Mouse (Mus musculus) liver, adult 2 months (tissue): ENCODE measurements around the gene Ntf5. TPM values are rescaled to one million over a fixed set of nuclear protein-coding genes. Genes with fewer than 3 reads are reported as not detected.
A peak's percentile ranks its signal among the peaks of the same experiment; 100 is the strongest.
"Not testable (repeated sequence)": the region's sequence is repeated elsewhere in the genome, so short reads cannot be mapped to it uniquely, and the experiment has no call there.

ENCODE experiments used
- DNase-seq: peaks from one replicate; pipeline ENCODE4 v3.0.0-alpha.2; 2011; ENCODE audit warnings: low read depth, low spot score; ENCODE audit errors: extremely low read depth
- H3K27ac ChIP-seq: fragments of 200-500 bp; replicated peaks from 2 replicates; pipeline ENCODE4 v1.5.1; 2012; ENCODE audit warnings: low read depth, mild to moderate bottlenecking, control low read depth, inconsistent platforms, low read length; ENCODE audit not compliant: insufficient read depth
- H3K27me3 ChIP-seq: fragments of 200-500 bp; 2 replicates; pipeline ENCODE4 v1.6.1; 2012; ENCODE audit warnings: mild to moderate bottlenecking, moderate library complexity, low read length, inconsistent platforms; ENCODE audit not compliant: control insufficient read depth, insufficient read depth
- H3K36me3 ChIP-seq: fragments of 200-500 bp; 2 replicates; pipeline ENCODE4 v1.6.1; 2012; ENCODE audit warnings: low read length, inconsistent platforms; ENCODE audit not compliant: control insufficient read depth, insufficient read depth
- H3K4me1 ChIP-seq: fragments of 200-500 bp; 2 replicates; pipeline ENCODE4 v1.6.1; 2011; ENCODE audit warnings: low read length; ENCODE audit not compliant: control insufficient read depth, insufficient read depth
- H3K4me3 ChIP-seq: fragments of 200-500 bp; 2 replicates; pipeline ENCODE4 v1.5.1; 2011; ENCODE audit warnings: low read depth, mild to moderate bottlenecking, control low read depth, low read length, moderate library complexity; ENCODE audit not compliant: insufficient read depth
- H3K79me2 ChIP-seq: fragments of 200-500 bp; 2 replicates; pipeline ENCODE4 v1.6.1; 2012; ENCODE audit warnings: inconsistent platforms, mild to moderate bottlenecking, low read length, moderate library complexity; ENCODE audit not compliant: control insufficient read depth, insufficient read depth
- H3K9ac ChIP-seq: fragments of 200-500 bp; 2 replicates; pipeline ENCODE4 v1.6.1; 2012; ENCODE audit warnings: low read depth, mild to moderate bottlenecking, control low read depth, inconsistent platforms, low read length
- CTCF ChIP-seq: fragments of 200-500 bp; IDR thresholded peaks from 2 replicates; pipeline ENCODE4 v1.5.1; 2011; ENCODE audit warnings: low read depth, low read length, control low read depth
- POLR2A ChIP-seq: fragments of 200-500 bp; IDR thresholded peaks from 2 replicates; pipeline ENCODE4 v1.6.1; 2011; ENCODE audit warnings: low read length, control low read depth; ENCODE audit not compliant: insufficient read depth; ENCODE audit errors: extremely low read depth
- WGBS: fragments of 180-500 bp; shearing (Covaris S2); methylation state at CpG from one replicate; pipeline ENCODE4 v1.1.7; 2018; 5-methylcytosine and 5-hydroxymethylcytosine counted together
- polyA plus RNA-seq: library from polyadenylated mRNA; depleted of rRNA; stranded (reverse); fragments of >200 nt; gene quantifications from 2 replicates; pipeline ENCODE4 v1.2.3, GENCODE M21; 2012
- total RNA-seq: library from RNA; depleted of rRNA; stranded (reverse); fragments of >200 nt; gene quantifications from 2 replicates; pipeline ENCODE4 v1.2.3, GENCODE M21; 2014

Gene Ntf5
- total and polyA plus RNA-seq, 2 experiments, result not detected

DNA sequence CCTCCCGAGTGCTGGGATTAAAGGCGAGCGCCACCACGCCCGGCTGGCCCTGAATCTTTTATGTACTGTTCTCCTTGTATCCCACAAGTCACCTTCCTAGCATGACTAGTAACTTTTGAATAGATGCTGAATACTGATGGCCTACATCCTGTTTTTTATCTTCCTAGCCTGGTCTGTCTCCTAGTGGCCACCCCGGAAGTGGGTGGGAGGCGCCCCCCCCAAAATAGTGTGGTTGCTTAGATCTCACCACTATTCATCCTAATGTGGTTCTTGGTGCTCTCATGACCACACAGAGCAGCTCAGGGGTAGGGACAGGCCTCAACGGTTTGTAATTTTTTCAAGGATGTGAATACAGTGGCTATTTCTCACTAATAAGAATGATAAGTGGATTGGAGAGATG is 38.9 kb upstream of the Ntf5 start:
- DNase-seq, result no peak
- no peak for TF ChIP-seq POLR2A
- TF ChIP-seq CTCF, result no peak
- H3K4me3 ChIP-seq, result no peak overlapping the region
- no peaks in the 10 kb centered on the region for H3K27me3 ChIP-seq
- H3K27ac ChIP-seq, result no peak overlapping the region
- no peaks in the 10 kb centered on the region; the same call in 1 of the 2 replicates for H3K79me2 ChIP-seq
- H3K36me3 ChIP-seq, result peaks cover 25% of the 10 kb centered on the region; the same call in 1 of the 2 replicates
- H3K9ac ChIP-seq, result no peak overlapping the region
- 89% methylated on average over 8 of the region's 8 CpGs for WGBS
- no peaks in the 10 kb centered on the region for H3K4me1 ChIP-seq

DNA sequence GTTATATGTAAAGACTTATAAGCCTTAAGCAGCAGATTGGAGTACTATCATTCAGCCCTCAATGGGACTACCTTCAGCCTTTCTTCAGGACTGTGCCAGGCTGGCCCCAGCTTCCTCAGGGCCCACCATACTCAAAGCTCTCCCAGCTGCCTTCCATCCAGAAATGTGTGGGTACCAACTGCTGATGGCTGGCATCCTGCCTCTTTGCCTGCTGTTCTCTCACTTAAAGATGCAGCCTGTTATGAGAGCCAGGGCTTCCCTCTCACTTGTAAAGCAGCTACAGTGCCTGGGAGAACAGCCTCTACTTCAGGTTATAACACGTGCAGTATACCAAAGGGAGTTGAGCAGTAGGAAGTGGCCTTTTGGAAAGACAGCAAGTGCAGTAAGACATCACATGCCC is 37.4 kb upstream of the Ntf5 start:
- Histone ChIP-seq H3K4me1 (no peaks in the 10 kb centered on the region), H3K27ac (no peak overlapping the region), H3K36me3 (peaks cover 31% of the 10 kb centered on the region; the same call in 1 of the 2 replicates), H3K79me2 (no peaks in the 10 kb centered on the region; the same call in 1 of the 2 replicates), H3K4me3 (no peak overlapping the region), H3K9ac (no peak overlapping the region), H3K27me3 (no peaks in the 10 kb centered on the region)
- WGBS, result 85% methylated on average over 1 of the region's 1 CpGs
- DNase-seq, result no peak
- no peak for TF ChIP-seq CTCF
- TF ChIP-seq POLR2A, result no peak

DNA sequence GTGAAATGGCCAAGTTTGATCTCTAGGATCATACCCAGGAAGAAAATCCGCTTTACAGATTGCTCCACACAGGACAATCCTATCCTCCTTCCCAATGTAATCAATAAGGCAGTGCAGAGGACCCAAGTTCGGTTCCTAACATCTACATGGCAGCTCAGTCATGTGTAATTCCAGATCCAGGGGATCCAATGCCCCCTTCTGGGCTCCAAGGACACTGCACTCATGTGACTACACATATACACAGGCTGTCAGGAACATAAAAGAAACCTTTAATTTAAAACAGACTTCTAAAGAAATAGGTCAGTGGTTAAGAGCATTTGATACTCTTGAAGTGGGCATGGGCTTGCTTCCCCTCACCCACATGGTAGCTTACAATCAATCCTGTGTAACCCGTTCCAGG is 27.4 kb upstream of the Ntf5 start:
- no peak for DNase-seq
- TF ChIP-seq CTCF, result no peak
- TF ChIP-seq POLR2A, result no peak
- Histone ChIP-seq H3K9ac (no peak overlapping the region), H3K27me3 (no peaks in the 10 kb centered on the region), H3K36me3 (peaks cover 67% of the 10 kb centered on the region), H3K79me2 (no peaks in the 10 kb centered on the region), H3K27ac (no peak overlapping the region), H3K4me1 (no peaks in the 10 kb centered on the region), H3K4me3 (no peak overlapping the region)
- 97% methylated on average over 3 of the region's 3 CpGs for WGBS

DNA sequence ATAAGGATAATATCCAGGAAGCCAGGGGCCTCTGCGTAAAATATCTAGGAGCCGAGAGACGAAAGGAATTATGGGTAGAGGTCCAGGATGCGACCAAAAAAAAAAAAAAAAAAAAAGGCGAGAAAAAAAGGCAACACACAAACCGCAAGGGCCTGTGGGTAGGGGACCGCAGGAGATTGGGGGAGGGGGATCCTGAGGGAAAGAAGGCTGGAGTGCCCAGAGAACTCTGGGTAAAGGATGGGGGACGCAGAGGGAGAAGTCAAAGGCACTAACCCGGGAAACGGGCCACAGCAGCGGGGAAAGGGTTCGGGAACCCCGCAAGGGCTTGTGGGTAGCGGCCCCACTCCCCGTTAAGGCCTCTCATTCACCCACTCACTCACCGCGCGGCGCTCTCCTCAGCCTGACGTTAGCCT is 18.4 kb upstream of the Ntf5 start:
- DNase-seq, result no peak
- H3K27ac ChIP-seq, result peak overlapping the region; percentile 71
- peak overlapping the region; percentile 77 for H3K4me3 ChIP-seq
- H3K4me1 ChIP-seq, result peaks cover 9% of the 10 kb centered on the region
- peak overlapping the region; percentile 81 for H3K9ac ChIP-seq
- peaks cover 16% of the 10 kb centered on the region for H3K79me2 ChIP-seq
- H3K27me3 ChIP-seq, result no peaks in the 10 kb centered on the region
- WGBS, result under 1% methylated on average over 19 of the region's 20 CpGs
- H3K36me3 ChIP-seq, result peaks cover 21% of the 10 kb centered on the region
- TF ChIP-seq POLR2A, result no peak
- TF ChIP-seq CTCF, result no peak

DNA sequence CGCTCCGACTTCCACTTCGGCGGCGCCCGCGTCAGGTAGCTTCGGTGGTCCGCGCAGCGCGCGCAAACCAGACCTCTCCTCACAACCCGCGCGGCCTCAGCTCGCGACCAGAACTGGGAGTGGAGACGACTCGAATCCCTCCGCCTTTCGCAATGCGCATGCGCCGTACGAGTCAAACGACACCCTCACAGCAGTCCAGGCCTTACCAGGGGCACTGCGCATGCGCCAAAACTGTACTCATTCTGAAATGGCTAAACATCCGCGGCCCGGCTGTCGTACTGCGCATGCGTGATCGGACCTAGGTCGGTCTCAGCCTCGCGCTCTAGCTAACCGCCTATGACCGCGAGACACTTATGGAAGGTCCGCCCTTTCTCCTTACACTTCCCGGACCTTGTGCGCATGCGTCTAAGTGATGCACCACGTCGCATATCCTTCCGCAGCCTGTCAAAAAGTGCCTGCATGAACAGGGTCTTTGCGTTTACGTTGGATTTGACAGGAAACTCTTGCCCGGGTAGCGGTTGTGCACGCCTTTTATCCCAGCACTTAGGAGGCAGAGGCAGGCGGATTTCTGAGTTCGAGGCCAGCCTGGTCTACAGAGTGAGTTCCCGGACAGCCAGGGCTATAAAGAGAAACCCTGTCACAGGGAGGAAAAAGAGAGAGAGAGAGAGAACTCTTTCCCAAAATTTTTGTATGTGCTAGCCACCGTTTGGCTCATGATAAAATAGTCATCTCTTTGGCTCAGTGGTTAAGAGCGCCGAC is 17.7 kb upstream of the Ntf5 start, which contains the start of gene Snrnp70:
Gene Snrnp70, minus strand, starts transcription at position 165 of the 759 bp plus-strand sequence.
- peaks cover 9% of the 10 kb centered on the region for H3K4me1 ChIP-seq
- H3K79me2 ChIP-seq, result peaks cover 16% of the 10 kb centered on the region
- peak within 1 kb of the TSS; percentile 77 for H3K4me3 ChIP-seq
- peak within 1 kb of the TSS; percentile 81 for H3K9ac ChIP-seq
- no peaks in the 10 kb centered on the region for H3K27me3 ChIP-seq
- H3K36me3 ChIP-seq, result peaks cover 15% of the 10 kb centered on the region
- peak; percentile 99 for DNase-seq
- under 1% methylated on average over 60 of the region's 60 CpGs for WGBS
- TF ChIP-seq CTCF (no peak), POLR2A (peak; percentile 88)
- H3K27ac ChIP-seq, result peak within 1 kb of the TSS; percentile 71

DNA sequence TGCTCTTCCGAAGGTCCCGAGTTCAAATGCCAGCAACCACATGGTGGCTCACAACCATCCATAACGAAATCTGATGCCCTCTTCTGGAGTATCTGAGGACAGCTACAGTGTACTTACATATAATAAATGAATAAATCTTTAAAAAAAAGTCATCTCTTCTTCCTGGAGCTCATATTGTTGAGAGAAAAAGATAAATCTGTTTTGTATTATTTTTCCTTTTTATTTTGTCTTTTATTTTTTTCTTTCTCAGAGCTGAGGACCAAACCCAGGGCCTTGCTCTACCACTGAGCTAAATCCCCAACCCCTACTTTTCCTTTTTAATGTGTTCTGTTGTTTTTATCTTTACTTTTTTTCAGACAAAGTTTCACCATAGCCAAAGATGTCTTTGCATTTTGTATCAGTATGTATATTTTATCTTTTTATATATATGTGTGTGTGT is 17.1 kb upstream of the Ntf5 start:
- not testable (repeated sequence) for DNase-seq, H3K27me3 ChIP-seq, H3K4me1 ChIP-seq, H3K9ac ChIP-seq
- Histone ChIP-seq H3K4me3 (peak overlapping the region; percentile 51), H3K79me2 (peaks cover 16% of the 10 kb centered on the region), H3K36me3 (peaks cover 11% of the 10 kb centered on the region), H3K27ac (peak overlapping the region; percentile 50)
- under 1% methylated on average over 3 of the region's 3 CpGs for WGBS
